Mouse (Mus musculus) bone marrow, adult 2 months (tissue): Measurements from ENCODE around the gene Tas2r135.

Source experiments
- CTCF ChIP-seq: fragments of 200-500 bp; IDR thresholded peaks from 2 replicates; pipeline ENCODE4 v1.5.1; 2011; ENCODE audit warnings: low read length, control low read depth; ENCODE audit not compliant: control insufficient read depth, insufficient read depth
- POLR2A ChIP-seq: fragments of 200-500 bp; IDR thresholded peaks from 2 replicates; pipeline ENCODE4 v1.6.1; 2011; ENCODE audit warnings: low read depth, mild to moderate bottlenecking, control low read depth, low read length, borderline replicate concordance; ENCODE audit not compliant: control insufficient read depth

DNA sequence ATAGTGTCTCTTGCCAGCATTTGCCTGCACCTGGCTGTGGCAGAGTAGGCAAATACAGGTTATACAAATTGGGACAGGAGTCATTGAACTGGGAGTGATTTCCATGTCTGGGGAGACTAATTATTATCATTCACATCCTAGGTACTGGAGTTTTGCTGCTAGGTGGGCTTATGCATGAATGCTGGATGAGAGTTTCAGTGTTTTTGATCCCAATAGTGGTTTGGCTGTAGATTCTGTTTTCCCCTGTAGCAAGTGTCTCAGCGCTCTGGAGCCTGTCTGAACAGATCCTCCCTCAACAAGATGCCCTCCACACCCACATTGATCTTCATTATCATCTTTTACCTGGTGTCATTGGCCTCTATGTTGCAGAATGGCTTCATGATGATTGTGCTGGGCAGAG lies 5.3 kb upstream of the Tas2r135 start, which contains the start of gene Tas2r143:
- TF ChIP-seq CTCF (no peak), POLR2A (no peak)
